Mouse (Mus musculus) neural tube, embryonic 15.5 days (tissue): Measurements from ENCODE around the gene Rmnd1. TPM values are rescaled to one million over a fixed set of nuclear protein-coding genes. Genes with fewer than 3 reads are reported as not detected.

Experiments used
- polyA plus RNA-seq: library from polyadenylated mRNA; unstranded; fragments of >200 nt; fragmentation: Nextera tagmentation; extraction: Ambion mirVana; gene quantifications from 2 replicates; pipeline ENCODE4 v1.2.1, GENCODE M21; 2015

Rmnd1 gene
- polyA plus RNA-seq, 1 experiment from 2014 or later = 50.9 TPM

Other genes starting within 250 kb of the Rmnd1 start
- gene Akap12, start 166.0 kb downstream of the Rmnd1 start, polyA plus RNA-seq = 52.2 and 57.1 TPM in 2 replicates
- gene Zbtb2, start 44.3 kb downstream of the Rmnd1 start, polyA plus RNA-seq = 13.1 and 13.4 TPM in 2 replicates
- 12.1 and 14.0 TPM in 2 replicates for gene Armt1, start 79 bp upstream of the Rmnd1 start, polyA plus RNA-seq
- 0.22 TPM in 2 replicates for gene Ccdc170, start 50.1 kb upstream of the Rmnd1 start, polyA plus RNA-seq
- 0.70 and 1.0 TPM in 2 replicates for gene Esr1, start 179.2 kb upstream of the Rmnd1 start, polyA plus RNA-seq